Mouse (Mus musculus) forebrain, embryonic 12.5 days (tissue): ENCODE measurements at regions not wholly inside any gene's neighbourhood (a gene's known extent, or its start where the extent isn't known, plus 50 kb on each side); places are given as distances from the start of the nearest gene placed in this dataset.

Source experiments
- ATAC-seq: fragments of 200-750 bp; cut with Nextera tagmentation; 2 replicates; pipeline ENCODE4 v1.8.0; 2017; ENCODE audit warnings: moderate TSS enrichment; ENCODE audit not compliant: low FRiP score
- H3K27ac ChIP-seq: fragments of 300-500 bp; sonication (generic); 2 replicates; pipeline ENCODE4 v1.5.1; 2016; ENCODE audit warnings: mild to moderate bottlenecking
- H3K27me3 ChIP-seq: fragments of 300-500 bp; sonication (generic); 2 replicates; pipeline ENCODE4 v1.6.1; 2016; ENCODE audit warnings: mild to moderate bottlenecking
- H3K36me3 ChIP-seq: fragments of 300-500 bp; sonication (generic); replicated peaks from 2 replicates; pipeline ENCODE4 v1.6.1; 2016; ENCODE audit warnings: mild to moderate bottlenecking
- H3K4me1 ChIP-seq: fragments of 300-500 bp; sonication (generic); 2 replicates; pipeline ENCODE4 v1.6.1; 2016
- H3K4me2 ChIP-seq: fragments of 300-500 bp; sonication (generic); 2 replicates; pipeline ENCODE4 v1.6.1; 2016; ENCODE audit warnings: mild to moderate bottlenecking, moderate library complexity
- H3K4me3 ChIP-seq: fragments of 300-500 bp; sonication (generic); replicated peaks from 2 replicates; pipeline ENCODE4 v1.5.1; 2016; ENCODE audit warnings: mild to moderate bottlenecking
- H3K9ac ChIP-seq: fragments of 300-500 bp; sonication (generic); 2 replicates; pipeline ENCODE4 v1.6.1; 2016; ENCODE audit warnings: mild to moderate bottlenecking
- H3K9me3 ChIP-seq: fragments of 300-500 bp; sonication (generic); 2 replicates; pipeline ENCODE4 v1.6.1; 2016
- WGBS: fragments of 180-500 bp; shearing (Covaris S2); methylation state at CpG from one replicate; pipeline ENCODE4 v1.1.7; 2016; 5-methylcytosine and 5-hydroxymethylcytosine counted together

- H3K27ac ChIP-seq, result no peak overlapping the region
- H3K27me3 ChIP-seq, result no peaks in the 10 kb centered on the region
- no peak for ATAC-seq
- 44% methylated on average over 1 of the region's 1 CpGs for WGBS
- no peaks in the 10 kb centered on the region for H3K36me3 ChIP-seq
- no peak overlapping the region for H3K9ac ChIP-seq
- H3K4me2 ChIP-seq, result no peak overlapping the region
- no peak overlapping the region for H3K4me3 ChIP-seq
- H3K9me3 ChIP-seq, result no peaks in the 10 kb centered on the region
- no peaks in the 10 kb centered on the region for H3K4me1 ChIP-seq
Measured at GRCm38 (mm10) chr5:97330074-97330473, 62.1 kb downstream of the Naa11 start.

- WGBS, result 84% methylated on average over 5 of the region's 5 CpGs
- no peak for ATAC-seq
- Histone ChIP-seq H3K4me1 (no peaks in the 10 kb centered on the region), H3K4me2 (no peak overlapping the region), H3K27ac (no peak overlapping the region), H3K36me3 (no peaks in the 10 kb centered on the region), H3K4me3 (no peak overlapping the region), H3K27me3 (no peaks in the 10 kb centered on the region), H3K9me3 (no peaks in the 10 kb centered on the region), H3K9ac (no peak overlapping the region)
Measured at GRCm38 (mm10) chr5:97325831-97326230, 66.3 kb downstream of the Naa11 start.

- WGBS, result 48% methylated on average over 3 of the region's 3 CpGs
- H3K36me3 ChIP-seq, result no peaks in the 10 kb centered on the region
- no peak overlapping the region for H3K4me2 ChIP-seq
- H3K9ac ChIP-seq, result no peak overlapping the region
- ATAC-seq, result no peak
- no peak overlapping the region for H3K27ac ChIP-seq
- no peaks in the 10 kb centered on the region for H3K9me3 ChIP-seq
- no peaks in the 10 kb centered on the region for H3K27me3 ChIP-seq
- H3K4me1 ChIP-seq, result no peaks in the 10 kb centered on the region
- H3K4me3 ChIP-seq, result no peak overlapping the region
Measured at GRCm38 (mm10) chr5:97323873-97324272, 68.3 kb downstream of the Naa11 start.

- no peak overlapping the region for H3K4me3 ChIP-seq
- H3K4me2 ChIP-seq, result no peak overlapping the region
- no peaks in the 10 kb centered on the region for H3K27me3 ChIP-seq
- H3K9ac ChIP-seq, result no peak overlapping the region
- 93% methylated on average over 2 of the region's 2 CpGs for WGBS
- no peaks in the 10 kb centered on the region for H3K36me3 ChIP-seq
- H3K27ac ChIP-seq, result no peak overlapping the region
- H3K4me1 ChIP-seq, result no peaks in the 10 kb centered on the region
- H3K9me3 ChIP-seq, result no peaks in the 10 kb centered on the region
- no peak for ATAC-seq
Measured at GRCm38 (mm10) chr5:97319816-97320487, 72.2 kb downstream of the Naa11 start.

- H3K4me3 ChIP-seq, result no peak overlapping the region
- ATAC-seq, result peak; percentile 82; the same call in 1 of the 2 replicates
- 56% methylated on average over 4 of the region's 4 CpGs for WGBS
- H3K27me3 ChIP-seq, result no peaks in the 10 kb centered on the region
- no peaks in the 10 kb centered on the region for H3K9me3 ChIP-seq
- H3K4me2 ChIP-seq, result no peak overlapping the region
- H3K4me1 ChIP-seq, result no peaks in the 10 kb centered on the region
- H3K9ac ChIP-seq, result no peak overlapping the region
- no peaks in the 10 kb centered on the region for H3K36me3 ChIP-seq
- no peak overlapping the region for H3K27ac ChIP-seq
Measured at GRCm38 (mm10) chr5:97306902-97307301, 85.3 kb downstream of the Naa11 start.

- no peaks in the 10 kb centered on the region for H3K4me1 ChIP-seq
- no peak overlapping the region for H3K4me2 ChIP-seq
- no peaks in the 10 kb centered on the region for H3K36me3 ChIP-seq
- no peak overlapping the region for H3K4me3 ChIP-seq
- no peaks in the 10 kb centered on the region for H3K9me3 ChIP-seq
- H3K27me3 ChIP-seq, result no peaks in the 10 kb centered on the region
- no peak for ATAC-seq
- 84% methylated on average over 4 of the region's 4 CpGs for WGBS
- no peak overlapping the region for H3K27ac ChIP-seq
- H3K9ac ChIP-seq, result no peak overlapping the region
Measured at GRCm38 (mm10) chr5:97304921-97305320, 87.3 kb downstream of the Naa11 start.

GRCm38 (mm10) chr5:97301621-97302020, 90.6 kb downstream of the Naa11 start:
- ATAC-seq, result no peak
- no peak overlapping the region for H3K4me2 ChIP-seq
- no peaks in the 10 kb centered on the region for H3K27me3 ChIP-seq
- no peak overlapping the region for H3K27ac ChIP-seq
- 65% methylated on average over 4 of the region's 4 CpGs for WGBS
- no peak overlapping the region for H3K9ac ChIP-seq
- H3K4me3 ChIP-seq, result no peak overlapping the region
- no peaks in the 10 kb centered on the region for H3K4me1 ChIP-seq
- H3K36me3 ChIP-seq, result no peaks in the 10 kb centered on the region
- H3K9me3 ChIP-seq, result no peaks in the 10 kb centered on the region

DNA sequence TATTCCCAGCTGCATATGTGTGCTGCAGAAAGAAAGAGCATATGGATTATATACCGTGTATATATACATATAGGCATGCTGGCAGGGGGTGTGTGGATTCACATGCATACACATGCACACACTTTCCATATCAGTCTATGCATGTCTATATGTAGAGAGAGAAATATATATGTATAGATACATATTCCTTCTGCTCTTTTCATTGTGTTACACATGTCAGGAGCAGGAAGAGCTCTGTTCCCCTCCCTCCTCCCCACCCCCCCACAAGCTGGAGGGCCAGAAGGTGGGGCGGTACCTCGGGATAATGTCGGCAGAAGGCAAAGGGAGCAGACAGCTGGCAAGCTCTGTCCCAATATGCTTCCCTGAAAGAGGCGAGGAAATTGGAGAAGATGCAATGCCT, 91.3 kb downstream of the Naa11 start:
- 61% methylated on average over 5 of the region's 5 CpGs for WGBS
- ATAC-seq, result peak; percentile 61
- no peak overlapping the region for H3K27ac ChIP-seq

DNA sequence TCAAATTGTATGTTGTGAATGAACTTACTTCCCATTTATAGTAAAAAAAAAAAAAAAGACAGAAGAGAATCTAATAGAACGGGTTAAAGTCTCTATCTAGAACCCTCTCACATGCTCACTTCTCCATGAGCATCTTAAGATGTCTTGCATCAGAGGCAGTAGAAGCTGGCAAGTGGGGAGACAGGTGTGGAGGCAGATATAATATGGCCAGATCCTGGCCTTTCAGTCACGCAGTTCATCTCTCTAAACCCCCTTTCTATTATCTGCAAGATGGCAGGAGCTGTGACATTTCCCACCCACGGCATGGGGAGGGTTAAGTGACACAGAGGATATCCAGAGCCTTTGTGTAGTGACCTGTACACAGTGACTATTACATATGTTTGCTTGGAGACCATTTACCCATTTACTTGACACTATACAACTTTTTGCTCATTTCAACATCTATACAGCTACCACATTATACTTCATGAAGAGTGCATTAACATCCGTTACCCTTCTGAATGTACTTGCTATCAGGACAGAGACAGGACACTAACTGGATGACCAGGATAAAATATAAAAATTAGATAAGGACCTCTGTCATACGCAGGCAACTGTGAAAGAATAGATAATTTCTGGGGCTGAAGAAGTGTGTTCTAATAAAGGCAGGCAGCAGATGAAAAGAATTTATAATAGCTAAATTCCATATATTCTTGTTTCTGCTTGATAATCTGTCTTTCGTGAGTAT, 91.9 kb downstream of the Naa11 start:
- Histone ChIP-seq H3K27ac (no peak overlapping the region), H3K27me3 (no peaks in the 10 kb centered on the region), H3K9me3 (no peaks in the 10 kb centered on the region), H3K36me3 (no peaks in the 10 kb centered on the region), H3K4me1 (no peaks in the 10 kb centered on the region), H3K4me3 (no peak overlapping the region), H3K9ac (no peak overlapping the region), H3K4me2 (no peak overlapping the region)
- no peak for ATAC-seq
- WGBS, result 64% methylated on average over 6 of the region's 6 CpGs

More for the DNA sequence above, 91.3 kb downstream of the Naa11 start:
- H3K4me1 ChIP-seq, result no peaks in the 10 kb centered on the region
- no peaks in the 10 kb centered on the region for H3K9me3 ChIP-seq
- H3K4me2 ChIP-seq, result no peak overlapping the region
- no peak overlapping the region for H3K9ac ChIP-seq
- H3K36me3 ChIP-seq, result no peaks in the 10 kb centered on the region
- H3K27me3 ChIP-seq, result no peaks in the 10 kb centered on the region
- H3K4me3 ChIP-seq, result no peak overlapping the region

DNA sequence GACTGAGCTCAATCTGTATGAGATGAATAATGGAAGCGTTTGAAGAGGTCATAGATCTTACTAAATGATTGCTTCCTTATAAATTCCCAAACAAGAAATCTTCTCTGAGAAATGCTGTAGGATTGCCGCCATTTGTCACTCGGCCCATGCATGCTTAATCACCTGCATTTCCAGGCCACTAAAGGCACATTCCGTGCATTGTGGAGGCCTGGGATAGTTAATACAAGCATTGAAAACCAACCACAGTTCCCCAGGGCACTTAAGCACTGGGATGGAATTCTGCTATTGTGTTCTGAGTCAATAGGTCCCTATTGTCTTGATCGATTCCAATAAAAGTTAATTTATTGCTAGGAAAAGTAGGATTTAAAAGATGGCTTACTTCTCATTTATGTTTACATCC, 92.5 kb downstream of the Naa11 start:
- no peak for ATAC-seq
- no peak overlapping the region for H3K4me3 ChIP-seq
- H3K4me1 ChIP-seq, result no peaks in the 10 kb centered on the region
- no peaks in the 10 kb centered on the region for H3K27me3 ChIP-seq
- no peak overlapping the region for H3K4me2 ChIP-seq
- H3K27ac ChIP-seq, result no peak overlapping the region
- no peak overlapping the region for H3K9ac ChIP-seq
- no peaks in the 10 kb centered on the region for H3K9me3 ChIP-seq
- WGBS, result 13% methylated on average over 5 of the region's 5 CpGs
- no peaks in the 10 kb centered on the region for H3K36me3 ChIP-seq

- no peak overlapping the region for H3K9ac ChIP-seq
- H3K36me3 ChIP-seq, result no peaks in the 10 kb centered on the region
- no peak for ATAC-seq
- no peak overlapping the region for H3K4me2 ChIP-seq
- no peaks in the 10 kb centered on the region for H3K9me3 ChIP-seq
- no peak overlapping the region for H3K27ac ChIP-seq
- H3K4me3 ChIP-seq, result no peak overlapping the region
- 89% methylated on average over 3 of the region's 3 CpGs for WGBS
- H3K4me1 ChIP-seq, result no peaks in the 10 kb centered on the region
- no peaks in the 10 kb centered on the region for H3K27me3 ChIP-seq
Measured at GRCm38 (mm10) chr5:97296213-97296612, 96.0 kb downstream of the Naa11 start.

- Histone ChIP-seq H3K4me1 (peaks cover 15% of the 10 kb centered on the region), H3K9me3 (no peaks in the 10 kb centered on the region), H3K36me3 (no peaks in the 10 kb centered on the region), H3K4me3 (no peak overlapping the region), H3K27ac (peak overlapping the region; percentile 9; the same call in 1 of the 2 replicates), H3K4me2 (no peak overlapping the region), H3K27me3 (no peaks in the 10 kb centered on the region), H3K9ac (no peak overlapping the region)
- ATAC-seq, result peak; percentile 82
- WGBS, result 8% methylated on average over 2 of the region's 2 CpGs
Measured at GRCm38 (mm10) chr5:97290166-97290681, 102.0 kb downstream of the Naa11 start.
